Mouse (Mus musculus) liver, adult 2 months (tissue): ENCODE data around the gene Sfi1. TPM values are rescaled to one million over a fixed set of nuclear protein-coding genes. Genes with fewer than 3 reads are reported as not detected.
"Not testable (repeated sequence)": the region's sequence is repeated elsewhere in the genome, so short reads cannot be mapped to it uniquely, and the experiment has no call there.

Experiments
- DNase-seq: peaks from one replicate; pipeline ENCODE4 v3.0.0-alpha.2; 2011; ENCODE audit warnings: low read depth, low spot score; ENCODE audit errors: extremely low read depth
- H3K27ac ChIP-seq: fragments of 200-500 bp; replicated peaks from 2 replicates; pipeline ENCODE4 v1.5.1; 2012; ENCODE audit warnings: low read depth, mild to moderate bottlenecking, control low read depth, inconsistent platforms, low read length; ENCODE audit not compliant: insufficient read depth
- H3K27me3 ChIP-seq: fragments of 200-500 bp; 2 replicates; pipeline ENCODE4 v1.6.1; 2012; ENCODE audit warnings: mild to moderate bottlenecking, moderate library complexity, low read length, inconsistent platforms; ENCODE audit not compliant: control insufficient read depth, insufficient read depth
- H3K36me3 ChIP-seq: fragments of 200-500 bp; 2 replicates; pipeline ENCODE4 v1.6.1; 2012; ENCODE audit warnings: low read length, inconsistent platforms; ENCODE audit not compliant: control insufficient read depth, insufficient read depth
- H3K4me1 ChIP-seq: fragments of 200-500 bp; 2 replicates; pipeline ENCODE4 v1.6.1; 2011; ENCODE audit warnings: low read length; ENCODE audit not compliant: control insufficient read depth, insufficient read depth
- H3K4me3 ChIP-seq: fragments of 200-500 bp; 2 replicates; pipeline ENCODE4 v1.5.1; 2011; ENCODE audit warnings: low read depth, mild to moderate bottlenecking, control low read depth, low read length, moderate library complexity; ENCODE audit not compliant: insufficient read depth
- H3K79me2 ChIP-seq: fragments of 200-500 bp; 2 replicates; pipeline ENCODE4 v1.6.1; 2012; ENCODE audit warnings: inconsistent platforms, mild to moderate bottlenecking, low read length, moderate library complexity; ENCODE audit not compliant: control insufficient read depth, insufficient read depth
- H3K9ac ChIP-seq: fragments of 200-500 bp; 2 replicates; pipeline ENCODE4 v1.6.1; 2012; ENCODE audit warnings: low read depth, mild to moderate bottlenecking, control low read depth, inconsistent platforms, low read length
- POLR2A ChIP-seq: fragments of 200-500 bp; IDR thresholded peaks from 2 replicates; pipeline ENCODE4 v1.6.1; 2011; ENCODE audit warnings: low read length, control low read depth; ENCODE audit not compliant: insufficient read depth; ENCODE audit errors: extremely low read depth
- WGBS: fragments of 180-500 bp; shearing (Covaris S2); methylation state at CpG from one replicate; pipeline ENCODE4 v1.1.7; 2018; 5-methylcytosine and 5-hydroxymethylcytosine counted together
- polyA plus RNA-seq: library from polyadenylated mRNA; depleted of rRNA; stranded (reverse); fragments of >200 nt; gene quantifications from 2 replicates; pipeline ENCODE4 v1.2.3, GENCODE M21; 2012
- total RNA-seq: library from RNA; depleted of rRNA; stranded (reverse); fragments of >200 nt; gene quantifications from 2 replicates; pipeline ENCODE4 v1.2.3, GENCODE M21; 2014

Gene Sfi1
- total and polyA plus RNA-seq, 2 experiments: 11.3 to 12.4 TPM

GRCm38 (mm10) chr11:3151358-3151757 lies 41.9 kb downstream of the Sfi1 start:
- TF ChIP-seq POLR2A: peak; percentile 19; the same call in 1 of the 2 replicates
- not testable (repeated sequence) for H3K4me3 ChIP-seq, H3K27ac ChIP-seq, H3K27me3 ChIP-seq, H3K79me2 ChIP-seq, H3K36me3 ChIP-seq
- 40% methylated on average over 4 of the region's 4 CpGs for WGBS
- Histone ChIP-seq H3K9ac (peak overlapping the region; percentile 40; the same call in 1 of the 2 replicates), H3K4me1 (peaks cover 14% of the 10 kb centered on the region)
- peak; percentile 46 for DNase-seq

GRCm38 (mm10) chr11:3150677-3151003 lies 42.6 kb downstream of the Sfi1 start:
- not testable (repeated sequence) for H3K27me3 ChIP-seq, H3K4me3 ChIP-seq, H3K9ac ChIP-seq, H3K36me3 ChIP-seq, H3K79me2 ChIP-seq
- TF ChIP-seq POLR2A: peak; percentile 8; the same call in 1 of the 2 replicates
- Histone ChIP-seq H3K27ac (peak overlapping the region; percentile 63), H3K4me1 (peaks cover 17% of the 10 kb centered on the region)
- DNase-seq: peak; percentile 53
- WGBS: 93% methylated on average over 12 of the region's 12 CpGs

- H3K9ac ChIP-seq, H3K36me3 ChIP-seq, H3K79me2 ChIP-seq, H3K27me3 ChIP-seq, H3K4me3 ChIP-seq: not testable (repeated sequence)
- DNase-seq: peak; percentile 82
- H3K27ac ChIP-seq: peak overlapping the region; percentile 63
- TF ChIP-seq POLR2A: peak; percentile 48; the same call in 1 of the 2 replicates
- peaks cover 17% of the 10 kb centered on the region for H3K4me1 ChIP-seq
- 67% methylated on average over 24 of the region's 24 CpGs for WGBS
Measured at GRCm38 (mm10) chr11:3150003-3150676, 43.1 kb downstream of the Sfi1 start.

GRCm38 (mm10) chr11:3149471-3149870 lies 43.8 kb downstream of the Sfi1 start:
- not testable (repeated sequence) for H3K79me2 ChIP-seq, H3K9ac ChIP-seq, H3K4me3 ChIP-seq, H3K36me3 ChIP-seq, H3K27me3 ChIP-seq
- 20% methylated on average over 4 of the region's 4 CpGs for WGBS
- peak overlapping the region; percentile 63 for H3K27ac ChIP-seq
- peaks cover 18% of the 10 kb centered on the region for H3K4me1 ChIP-seq
- peak; percentile 75 for DNase-seq

- not testable (repeated sequence) for H3K36me3 ChIP-seq, H3K79me2 ChIP-seq, H3K4me3 ChIP-seq, H3K27me3 ChIP-seq
- WGBS: 16% methylated on average over 2 of the region's 2 CpGs
- peaks cover 15% of the 10 kb centered on the region for H3K4me1 ChIP-seq
- 0 out of 2 replicates have a peak overlapping the region, but pooled peaks have one; percentile 4 for H3K9ac ChIP-seq
- peak overlapping the region; percentile 92 for H3K27ac ChIP-seq
- DNase-seq: peak; percentile 86
Measured at GRCm38 (mm10) chr11:3146806-3147205, 46.5 kb downstream of the Sfi1 start.

GRCm38 (mm10) chr11:3145359-3146165 lies 47.7 kb downstream of the Sfi1 start:
- not testable (repeated sequence) for H3K79me2 ChIP-seq, H3K4me3 ChIP-seq, H3K27me3 ChIP-seq, H3K36me3 ChIP-seq, H3K9ac ChIP-seq
- Histone ChIP-seq H3K4me1 (peaks cover 15% of the 10 kb centered on the region), H3K27ac (peak overlapping the region; percentile 64)
- WGBS: 56% methylated on average over 9 of the region's 9 CpGs
- DNase-seq: peak; percentile 28

- H3K9ac ChIP-seq, H3K79me2 ChIP-seq, H3K36me3 ChIP-seq, H3K27ac ChIP-seq, H3K4me3 ChIP-seq, H3K27me3 ChIP-seq: not testable (repeated sequence)
- WGBS: 57% methylated on average over 3 of the region's 3 CpGs
- DNase-seq: peak; percentile 35
- H3K4me1 ChIP-seq: peaks cover 12% of the 10 kb centered on the region
Measured at GRCm38 (mm10) chr11:3143984-3144383, 49.3 kb downstream of the Sfi1 start.

- not testable (repeated sequence) for H3K9ac ChIP-seq, H3K4me3 ChIP-seq, H3K27ac ChIP-seq, H3K36me3 ChIP-seq, DNase-seq, H3K79me2 ChIP-seq, H3K4me1 ChIP-seq, H3K27me3 ChIP-seq
- WGBS: 80% methylated on average over 4 of the region's 5 CpGs
Measured at GRCm38 (mm10) chr11:3142413-3142812, 50.9 kb downstream of the Sfi1 start.

- not testable (repeated sequence) for H3K36me3 ChIP-seq, H3K27ac ChIP-seq, H3K27me3 ChIP-seq, H3K4me3 ChIP-seq, H3K4me1 ChIP-seq, H3K9ac ChIP-seq, H3K79me2 ChIP-seq
- DNase-seq: peak; percentile 39
Measured at GRCm38 (mm10) chr11:3140967-3141535, 52.2 kb downstream of the Sfi1 start.
